In the genomic region with DNA sequence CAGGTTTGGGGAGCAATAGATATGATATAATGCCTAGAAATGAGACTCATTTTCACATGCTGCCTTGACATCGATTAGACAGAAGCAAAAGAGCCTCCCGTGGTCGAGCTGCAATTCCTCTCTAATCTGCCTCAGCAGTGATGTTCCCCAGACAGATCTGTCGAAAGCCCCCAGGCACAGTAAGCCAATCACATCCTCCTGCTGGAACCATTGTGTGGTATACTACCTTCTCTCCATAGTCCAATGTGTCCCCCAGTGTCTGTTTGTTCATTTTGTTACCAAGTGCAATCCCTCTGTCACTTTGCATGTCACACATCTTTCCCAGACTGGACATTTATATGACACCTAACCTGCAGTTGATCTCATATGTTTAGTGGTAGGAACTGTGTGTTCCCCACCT, we compare ENCODE assay signal across 28 mouse cellular contexts. TPM values are rescaled to one million over a fixed set of nuclear protein-coding genes. Genes with fewer than 3 reads are reported as not detected.
"Had no signal": no experiment of that assay in that cellular context is flagged by ENCODE, and none has a peak within 500 bp of the region (broad histone marks: within the 10 kb centered on the region; RNA-seq: fewer than 3 reads in every experiment).

No protein-coding gene starts in this region.

- H3K4me2 ChIP-seq: heart, embryonic 12.5 days; hindbrain, embryonic 12.5 days; hindbrain, embryonic 14.5 days; intestine, embryonic 15.5 days; limb, embryonic 12.5 days had no signal

- H3K9me3 ChIP-seq: heart, embryonic 12.5 days; hindbrain, embryonic 10.5 days; hindbrain, embryonic 12.5 days; intestine, embryonic 15.5 days; limb, embryonic 10.5 days; limb, embryonic 12.5 days had no signal

- DNase-seq: gastrocnemius, adult 2 months; gastrocnemius, postnatal 10 days; gastrocnemius, postnatal 25 days; heart, adult 2 months; heart, postnatal 10 days; heart, postnatal 4 days; kidney, adult 18-20 months; kidney, adult 8-10 months; kidney, postnatal 10 days; kidney, postnatal 25 days; kidney, postnatal 4 days had no signal

- H3K36me3 ChIP-seq: heart, embryonic 12.5 days; hindbrain, embryonic 10.5 days; hindbrain, embryonic 12.5 days; intestine, embryonic 15.5 days; limb, embryonic 10.5 days; limb, embryonic 12.5 days had no signal

- H3K9ac ChIP-seq: heart, embryonic 12.5 days; hindbrain, embryonic 12.5 days; hindbrain, embryonic 14.5 days; intestine, embryonic 15.5 days; limb, embryonic 12.5 days had no signal

- H3K27me3 ChIP-seq: heart, embryonic 12.5 days; hindbrain, embryonic 12.5 days; intestine, embryonic 15.5 days; limb, embryonic 12.5 days had no signal

- H3K4me3 ChIP-seq: gastrocnemius, adult 2 months; heart, adult 2 months; heart, embryonic 12.5 days; hindbrain, embryonic 10.5 days; hindbrain, embryonic 12.5 days; intestine, embryonic 15.5 days; layer of hippocampus, adult 2 months; left cerebral cortex, adult 2 months; limb, embryonic 10.5 days; limb, embryonic 12.5 days had no signal

- H3K27ac ChIP-seq: gastrocnemius, adult 2 months; heart, adult 2 months; hindbrain, embryonic 10.5 days; hindbrain, embryonic 12.5 days; hindbrain, embryonic 14.5 days; intestine, embryonic 15.5 days; layer of hippocampus, adult 2 months; left cerebral cortex, adult 2 months; limb, embryonic 10.5 days; limb, embryonic 12.5 days had no signal

- H3K4me1 ChIP-seq: heart, embryonic 12.5 days; hindbrain, embryonic 10.5 days; hindbrain, embryonic 12.5 days; intestine, embryonic 15.5 days; limb, embryonic 10.5 days; limb, embryonic 12.5 days had no signal

- ATAC-seq: hindbrain, embryonic 16.5 days; inflammation-experienced regulatory T-cells, adult 6 months; intestine, embryonic 15.5 days; intestine, postnatal 0 days had no signal

RNA-seq across cellular contexts. Expression of gene Shisal2b, which starts 28.6 kb away (rescaled TPM):
- total RNA-seq: gastrocnemius, postnatal 10 days; gastrocnemius, postnatal 4 days; granulocyte monocyte progenitor cell, adult 5-6 weeks; heart, adult 2 months; heart, postnatal 25 days had no signal
- polyA plus RNA-seq: heart, adult 2 months; heart, embryonic 14.5 days; heart, embryonic 16.5 days; hindbrain, embryonic 10.5 days; limb, embryonic 12.5 days had no signal
